Mouse (Mus musculus) thymus, adult 2 months (tissue): ENCODE measurements around the gene Gm49387.

Source experiments
- CTCF ChIP-seq: fragments of 200-500 bp; IDR thresholded peaks from 2 replicates; pipeline ENCODE4 v1.5.1; 2012; ENCODE audit warnings: mild to moderate bottlenecking, control low read depth, low read length, moderate library complexity, borderline replicate concordance; ENCODE audit not compliant: control insufficient read depth, poor library complexity, insufficient read depth; ENCODE audit errors: extremely low read depth
- POLR2A ChIP-seq: fragments of 200-500 bp; IDR thresholded peaks from 2 replicates; pipeline ENCODE4 v1.6.1; 2012; ENCODE audit warnings: mild to moderate bottlenecking, low read length, control low read depth, moderate library complexity; ENCODE audit not compliant: control insufficient read depth, poor library complexity, insufficient read depth; ENCODE audit errors: extremely low read depth

- TF ChIP-seq CTCF (no peak), POLR2A (no peak)
These were observed 108.0 kb downstream of the Gm49387 start for GRCm38 (mm10) chr14:31532656-31533055.
